Mouse (Mus musculus) kidney, embryonic 16.5 days (tissue): ENCODE measurements around the gene Dpp3. TPM values are rescaled to one million over a fixed set of nuclear protein-coding genes. Genes with fewer than 3 reads are reported as not detected.
"Not testable (repeated sequence)": the region's sequence is repeated elsewhere in the genome, so short reads cannot be mapped to it uniquely, and the experiment has no call there.

Source experiments
- ATAC-seq: fragments of 200-750 bp; cut with Nextera tagmentation; 2 replicates; pipeline ENCODE4 v1.8.0; 2017; ENCODE audit warnings: moderate TSS enrichment; ENCODE audit not compliant: low FRiP score, low TSS enrichment
- H3K27ac ChIP-seq: fragments of 300-500 bp; sonication (generic); 2 replicates; pipeline ENCODE4 v1.5.1; 2014; ENCODE audit warnings: low read length
- H3K27me3 ChIP-seq: fragments of 300-500 bp; sonication (generic); 2 replicates; pipeline ENCODE4 v1.6.1; 2014; ENCODE audit warnings: low read length, control low read depth, mixed read lengths; ENCODE audit not compliant: insufficient read depth
- H3K36me3 ChIP-seq: fragments of 300-500 bp; sonication (generic); 2 replicates; pipeline ENCODE4 v1.6.1; 2014; ENCODE audit warnings: low read length, control low read depth, mixed read lengths; ENCODE audit not compliant: insufficient read depth
- H3K4me1 ChIP-seq: fragments of 300-500 bp; sonication (generic); 2 replicates; pipeline ENCODE4 v1.6.1; 2014; ENCODE audit warnings: low read length, control low read depth, mixed read lengths; ENCODE audit not compliant: insufficient read depth
- H3K4me2 ChIP-seq: fragments of 300-500 bp; sonication (generic); replicated peaks from 2 replicates; pipeline ENCODE4 v1.6.1; 2014; ENCODE audit warnings: low read depth, low read length
- H3K4me3 ChIP-seq: fragments of 300-500 bp; sonication (generic); 2 replicates; pipeline ENCODE4 v1.5.1; 2014; ENCODE audit warnings: mild to moderate bottlenecking, low read length
- H3K9ac ChIP-seq: fragments of 300-500 bp; sonication (generic); replicated peaks from 2 replicates; pipeline ENCODE4 v1.6.1; 2014; ENCODE audit warnings: low read length
- H3K9me3 ChIP-seq: fragments of 300-500 bp; sonication (generic); 2 replicates; pipeline ENCODE4 v1.6.1; 2016; ENCODE audit warnings: low read length, control low read depth
- WGBS: fragments of 180-500 bp; shearing (Covaris S2); extraction: QIAGEN DNeasy Blood & Tissue Kit; methylation state at CpG from one replicate; pipeline ENCODE4 v1.1.7; 2014; 5-methylcytosine and 5-hydroxymethylcytosine counted together
- polyA plus RNA-seq: library from polyadenylated mRNA; unstranded; fragments of >200 nt; fragmentation: Nextera tagmentation; extraction: Ambion mirVana; gene quantifications from 2 replicates; pipeline ENCODE4 v1.2.1, GENCODE M21; 2015

The Dpp3 gene
- polyA plus RNA-seq, 1 experiment from 2014 or later = 124 TPM

DNA sequence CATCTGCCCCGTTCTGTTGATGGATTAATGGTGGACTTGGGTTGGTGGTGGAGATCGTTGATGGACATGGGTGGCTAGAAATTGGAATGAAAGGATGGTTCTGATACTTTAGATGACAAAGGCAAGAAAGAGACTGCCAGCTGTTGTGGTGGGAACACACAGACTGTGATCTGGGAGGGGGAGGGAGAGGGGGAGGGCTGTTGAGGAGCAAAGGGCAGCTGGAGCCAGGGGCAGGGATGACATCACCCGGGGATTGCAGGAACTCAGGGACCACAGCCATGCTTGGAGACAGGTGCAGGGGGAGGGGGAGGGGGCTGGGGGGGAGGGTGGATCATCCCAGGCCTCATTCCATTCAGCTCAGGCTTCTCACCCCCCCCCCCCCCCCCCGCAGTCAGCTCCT is 51.8 kb downstream of the Dpp3 start:
- no peak for ATAC-seq

DNA sequence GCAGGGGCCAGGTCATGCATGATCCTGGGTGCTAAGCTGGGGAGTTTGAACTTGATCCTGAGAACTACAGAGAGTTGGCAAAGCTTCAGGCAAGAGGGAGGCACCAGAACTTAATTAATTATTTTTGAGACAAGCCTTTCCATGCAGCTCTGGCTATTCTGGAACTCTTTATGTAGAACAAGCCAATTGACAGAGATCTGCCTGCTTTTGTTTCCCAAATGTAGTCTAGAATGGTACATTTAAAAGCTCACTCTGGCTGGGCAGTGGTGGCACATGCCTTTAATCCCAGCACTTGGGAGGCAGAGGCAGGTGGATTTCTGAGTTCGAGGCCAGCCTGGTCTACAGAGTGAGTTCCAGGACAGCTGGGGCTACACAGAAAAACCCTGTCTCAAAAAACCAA is 53.5 kb downstream of the Dpp3 start:
- WGBS = 93% methylated on average over 1 of the region's 1 CpGs

More for the DNA sequence above, 51.8 kb downstream of the Dpp3 start:
- Histone ChIP-seq H3K4me1 (peaks cover 21% of the 10 kb centered on the region), H3K4me3 (no peak overlapping the region), H3K27ac (no peak overlapping the region), H3K36me3 (no peaks in the 10 kb centered on the region), H3K9ac (0 out of 2 replicates have a peak overlapping the region, but pooled peaks have one; percentile 22), H3K9me3 (no peaks in the 10 kb centered on the region), H3K27me3 (no peaks in the 10 kb centered on the region), H3K4me2 (no peak overlapping the region)
- 38% methylated on average over 3 of the region's 4 CpGs for WGBS

DNA sequence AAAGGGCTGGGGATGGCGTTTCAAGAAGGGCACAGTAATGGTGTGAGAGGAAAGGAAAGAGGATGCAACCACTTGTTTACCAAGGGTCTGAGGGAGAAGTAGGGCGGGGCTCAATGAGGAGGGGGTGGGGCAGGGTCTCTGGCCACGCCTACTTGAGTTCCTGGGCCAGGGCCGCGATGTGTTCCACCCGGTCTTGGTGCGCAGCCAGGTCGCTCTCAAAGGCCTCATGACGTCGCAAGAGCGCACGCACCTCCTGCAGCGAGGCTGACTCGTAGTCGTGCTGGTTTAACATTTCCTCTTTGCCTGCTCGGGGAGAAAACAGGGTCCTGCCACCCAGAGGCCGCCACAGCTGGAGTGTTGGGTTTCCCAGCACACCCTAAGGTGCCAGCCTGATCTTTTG is 62.9 kb downstream of the Dpp3 start:
- Histone ChIP-seq H3K27ac (no peak overlapping the region), H3K4me3 (no peak overlapping the region), H3K4me2 (peak overlapping the region; percentile 40), H3K9ac (peak overlapping the region; percentile 53; the same call in 1 of the 2 replicates), H3K27me3 (no peaks in the 10 kb centered on the region), H3K9me3 (no peaks in the 10 kb centered on the region), H3K4me1 (0 out of 2 replicates have a peak, but pooled peaks cover 6% of the 10 kb centered on the region), H3K36me3 (no peaks in the 10 kb centered on the region)
- 9% methylated on average over 17 of the region's 17 CpGs for WGBS
- ATAC-seq = no peak

More for the DNA sequence above, 53.5 kb downstream of the Dpp3 start:
- H3K27ac ChIP-seq, ATAC-seq, H3K36me3 ChIP-seq, H3K4me2 ChIP-seq, H3K27me3 ChIP-seq, H3K4me3 ChIP-seq, H3K9me3 ChIP-seq, H3K9ac ChIP-seq: not testable (repeated sequence)
- H3K4me1 ChIP-seq = peaks cover 21% of the 10 kb centered on the region

DNA sequence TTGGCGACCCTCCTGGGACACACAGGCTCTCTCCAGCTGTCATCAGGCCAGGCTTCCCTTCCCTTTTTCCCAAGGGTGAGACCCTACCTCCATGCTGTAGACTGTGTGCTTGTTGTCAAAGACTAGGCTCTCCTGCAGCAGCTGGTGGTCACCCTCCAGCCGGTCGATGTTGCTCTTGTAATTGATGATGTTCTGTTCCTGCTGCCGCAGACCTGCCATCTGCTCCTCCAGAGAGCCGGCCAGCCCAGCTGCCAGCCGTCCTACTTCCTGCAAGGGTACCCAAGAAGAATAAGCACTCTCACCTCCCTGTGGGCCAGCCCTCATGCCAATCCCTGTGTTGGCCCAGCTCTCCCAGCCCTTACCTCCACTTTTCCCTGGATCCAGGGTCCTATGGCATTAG is 65.0 kb downstream of the Dpp3 start:
- H3K9ac ChIP-seq = no peak overlapping the region
- no peak overlapping the region for H3K27ac ChIP-seq
- H3K9me3 ChIP-seq = no peaks in the 10 kb centered on the region
- no peak overlapping the region for H3K4me3 ChIP-seq
- no peak overlapping the region for H3K4me2 ChIP-seq
- WGBS = 62% methylated on average over 6 of the region's 6 CpGs
- no peaks in the 10 kb centered on the region for H3K36me3 ChIP-seq
- 0 out of 2 replicates have a peak, but pooled peaks cover 6% of the 10 kb centered on the region for H3K4me1 ChIP-seq
- ATAC-seq = no peak
- H3K27me3 ChIP-seq = no peaks in the 10 kb centered on the region

DNA sequence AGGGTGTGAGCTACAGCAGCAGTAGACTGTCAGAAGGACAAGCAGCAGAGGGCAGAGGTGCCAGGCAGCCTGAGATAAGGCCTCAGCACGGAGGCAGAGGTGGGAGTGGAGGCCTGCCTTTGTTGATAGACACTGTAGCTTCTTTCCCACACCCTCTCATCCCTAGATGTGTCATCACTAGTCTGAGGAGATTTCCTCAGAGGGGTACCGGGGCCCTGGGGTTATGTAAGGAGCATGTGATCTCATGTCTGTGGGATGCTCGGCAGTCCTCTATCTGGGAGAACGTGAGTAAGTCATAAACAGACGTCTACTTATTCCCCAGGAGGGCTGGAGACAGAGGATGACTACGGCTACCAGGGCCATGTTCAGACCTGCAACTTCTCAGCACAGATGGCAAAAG is 69.0 kb downstream of the Dpp3 start:
- no peak overlapping the region for H3K9ac ChIP-seq
- WGBS = 66% methylated on average over 6 of the region's 6 CpGs
- no peaks in the 10 kb centered on the region for H3K36me3 ChIP-seq
- H3K4me1 ChIP-seq = peaks cover 4% of the 10 kb centered on the region; the same call in 1 of the 2 replicates
- no peak overlapping the region for H3K4me2 ChIP-seq
- no peak overlapping the region for H3K4me3 ChIP-seq
- no peak overlapping the region for H3K27ac ChIP-seq
- H3K27me3 ChIP-seq = no peaks in the 10 kb centered on the region
- no peaks in the 10 kb centered on the region for H3K9me3 ChIP-seq
- no peak for ATAC-seq

Other genes with a start within 250 kb of the Dpp3 start
- gene Gm960, start 229.6 kb downstream of the Dpp3 start, polyA plus RNA-seq = 2.0 and 4.3 TPM in 2 replicates
- 3.2 and 3.8 TPM in 2 replicates for gene Sptbn2, start 217.1 kb downstream of the Dpp3 start, polyA plus RNA-seq
- 75.5 and 77.2 TPM in 2 replicates for gene Rbm4b, start 171.8 kb downstream of the Dpp3 start, polyA plus RNA-seq
- 66.0 and 82.7 TPM in 2 replicates for gene Rbm4, start 134.4 kb downstream of the Dpp3 start, polyA plus RNA-seq
- 30.4 and 41.6 TPM in 2 replicates for gene Gm21992, start 116.7 kb downstream of the Dpp3 start, polyA plus RNA-seq
- gene Rbm14, start 116.7 kb downstream of the Dpp3 start, polyA plus RNA-seq = 104 and 108 TPM in 2 replicates
- gene Ccs, start 89.0 kb downstream of the Dpp3 start, polyA plus RNA-seq = 73.0 and 82.1 TPM in 2 replicates
- not detected in 2 replicates for gene Ccdc87, start 88.9 kb downstream of the Dpp3 start, polyA plus RNA-seq
- 66.6 and 76.7 TPM in 2 replicates for gene Ctsf, start 73.2 kb downstream of the Dpp3 start, polyA plus RNA-seq
- 9.4 and 11.0 TPM in 2 replicates for gene Actn3, start 50.4 kb downstream of the Dpp3 start, polyA plus RNA-seq
- gene Zdhhc24, start 49.6 kb downstream of the Dpp3 start, polyA plus RNA-seq = 14.2 and 15.3 TPM in 2 replicates
- gene Bbs1, start 21.7 kb downstream of the Dpp3 start, polyA plus RNA-seq = 6.5 and 7.2 TPM in 2 replicates
- 2.4 and 3.8 TPM in 2 replicates for gene Peli3, start 14.8 kb upstream of the Dpp3 start, polyA plus RNA-seq
- 102 and 106 TPM in 2 replicates for gene Mrpl11, start 33.9 kb upstream of the Dpp3 start, polyA plus RNA-seq
- not detected in 2 replicates for gene Npas4, start 62.0 kb upstream of the Dpp3 start, polyA plus RNA-seq
- gene Slc29a2, start 95.6 kb upstream of the Dpp3 start, polyA plus RNA-seq = 6.4 and 7.1 TPM in 2 replicates
- gene B4gat1, start 110.5 kb upstream of the Dpp3 start, polyA plus RNA-seq = 60.2 and 65.1 TPM in 2 replicates
- gene AC124502.3, start 110.6 kb upstream of the Dpp3 start, polyA plus RNA-seq = 1.9 and 3.8 TPM in 2 replicates
- 53.1 and 53.4 TPM in 2 replicates for gene Brms1, start 113.1 kb upstream of the Dpp3 start, polyA plus RNA-seq
- 3.6 and 4.8 TPM in 2 replicates for gene Rin1, start 122.2 kb upstream of the Dpp3 start, polyA plus RNA-seq
- 59.3 and 64.5 TPM in 2 replicates for gene Cd248, start 139.8 kb upstream of the Dpp3 start, polyA plus RNA-seq
- 1.6 and 1.8 TPM in 2 replicates for gene Tmem151a, start 157.2 kb upstream of the Dpp3 start, polyA plus RNA-seq
- 122 and 127 TPM in 2 replicates for gene Yif1a, start 160.3 kb upstream of the Dpp3 start, polyA plus RNA-seq
- 10.8 and 14.0 TPM in 2 replicates for gene Cnih2, start 170.2 kb upstream of the Dpp3 start, polyA plus RNA-seq
- 306 and 315 TPM in 2 replicates for gene Rab1b, start 178.8 kb upstream of the Dpp3 start, polyA plus RNA-seq
- gene Klc2, start 190.3 kb upstream of the Dpp3 start, polyA plus RNA-seq = 25.1 and 27.4 TPM in 2 replicates